10 mouse cellular contexts compared by ENCODE assay signal in genomic region chr16:64899084-64899483, GRCm38 (mm10). TPM values are rescaled to one million over a fixed set of nuclear protein-coding genes. Genes with fewer than 3 reads are reported as not detected.
A peak's percentile ranks its signal among the peaks of the same experiment; 100 is the strongest.
DNase-seq lines count a peak whose midpoint lies in the region; ATAC-seq and TF ChIP-seq lines count a peak whose summit lies in the region.
"Had no signal": no experiment of that assay in that cellular context is flagged by ENCODE, and none has a peak within 500 bp of the region (broad histone marks: within the 10 kb centered on the region; RNA-seq: fewer than 3 reads in every experiment).

No protein-coding gene starts in this region.

- TF ChIP-seq EP300 in liver, embryonic 14.5 days (IDR thresholded peaks at IDR 0.05; ENCODE audit: low read depth): no peak

- ATAC-seq in liver, embryonic 14.5 days (ENCODE audit: insufficient read depth): no peak

- no peak overlapping the region for H3K4me3 ChIP-seq in liver, embryonic 14.5 days (ENCODE audit: insufficient read depth in 1 of 2, low read depth in 2 of 2, low read length in 2 of 2)
- no peak overlapping the region for H3K4me3 ChIP-seq in embryonic facial prominence, embryonic 10.5 days
- H3K4me3 ChIP-seq: limb, embryonic 13.5 days; myocyte had no signal

- no peaks in the 10 kb centered on the region for H3K27me3 ChIP-seq in liver, embryonic 14.5 days (ENCODE audit: control insufficient read depth, insufficient read depth, low read length)
- H3K27me3 ChIP-seq in embryonic facial prominence, embryonic 10.5 days (replicated peaks; ENCODE audit: low read depth, poor library complexity, severe bottlenecking): no peaks in the 10 kb centered on the region
- H3K27me3 ChIP-seq: limb, embryonic 13.5 days had no signal

- H3K4me2 ChIP-seq in liver, embryonic 14.5 days (ENCODE audit: low read depth): no peak overlapping the region
- H3K4me2 ChIP-seq: limb, embryonic 13.5 days had no signal

- TF ChIP-seq CTCF in liver, embryonic 14.5 days (IDR thresholded peaks at IDR 0.05; ENCODE audit: low read depth): peak; percentile 60

- DNase-seq in adrenal gland, adult 2 months: peak; percentile 30
- no peak for DNase-seq in adrenal gland, postnatal 4 days (ENCODE audit: low spot score in 2 of 2)
- no peak for DNase-seq in liver, embryonic 14.5 days (ENCODE audit: low read depth in 3 of 3, low spot score in 3 of 3)
- no peak for DNase-seq in liver
- peak; percentile 26 for DNase-seq in c-Kit-positive CD71-negative TER-119-negative erythroid progenitor cells, embryonic 14.5 days (ENCODE audit: low read depth)
- peak; percentile 30 to 32 for DNase-seq in natural killer cell, adult 2 months (ENCODE audit: low spot score in 2 of 2)
- DNase-seq in frontal cortex, postnatal 36 days (ENCODE audit: low spot score in 2 of 2): no peak
- no peak for DNase-seq in embryonic facial prominence, embryonic 10.5 days (ENCODE audit: low spot score)

- H3K9ac ChIP-seq in liver, embryonic 14.5 days (replicated peaks): no peak overlapping the region
- H3K9ac ChIP-seq: limb, embryonic 13.5 days had no signal

- 35% methylated on average over 2 of the region's 2 CpGs for WGBS in liver, embryonic 14.5 days (ENCODE audit: insufficient replicate concordance)
- 70% methylated on average over 2 of the region's 2 CpGs for WGBS in embryonic facial prominence, embryonic 10.5 days

- no peaks in the 10 kb centered on the region for H3K36me3 ChIP-seq in liver, embryonic 14.5 days (replicated peaks; ENCODE audit: control insufficient read depth, insufficient read depth, low read depth)
- no peaks in the 10 kb centered on the region for H3K36me3 ChIP-seq in embryonic facial prominence, embryonic 10.5 days (replicated peaks)
- H3K36me3 ChIP-seq: limb, embryonic 13.5 days had no signal

- no peak overlapping the region for H3K27ac ChIP-seq in liver, embryonic 14.5 days
- H3K27ac ChIP-seq in embryonic facial prominence, embryonic 10.5 days (replicated peaks): no peak overlapping the region
- H3K27ac ChIP-seq: limb, embryonic 13.5 days had no signal

- H3K4me1 ChIP-seq in liver, embryonic 14.5 days (replicated peaks; ENCODE audit: control insufficient read depth in 2 of 2, insufficient read depth in 2 of 2, low read length in 1 of 2): no peaks in the 10 kb centered on the region
- H3K4me1 ChIP-seq in embryonic facial prominence, embryonic 10.5 days: no peaks in the 10 kb centered on the region
- H3K4me1 ChIP-seq: limb, embryonic 13.5 days had no signal

- H3K9me3 ChIP-seq in liver, embryonic 14.5 days (ENCODE audit: control insufficient read depth, low read length): no peaks in the 10 kb centered on the region
- no peaks in the 10 kb centered on the region for H3K9me3 ChIP-seq in embryonic facial prominence, embryonic 10.5 days
- H3K9me3 ChIP-seq: limb, embryonic 13.5 days had no signal

RNA-seq across cellular contexts. Expression of gene Cggbp1, which starts 47.3 kb away (rescaled TPM):
- total RNA-seq in adrenal gland, adult 2 months (2021): 100 to 1,000 TPM; 122 to 174 TPM
- polyA plus RNA-seq in adrenal gland, adult 2 months (2012; rRNA removed): 4.8 and 6.4 TPM in 2 replicates
- total RNA-seq in adrenal gland, postnatal 4 days (2021): 100 to 1,000 TPM; 132 TPM
- polyA plus RNA-seq in liver, embryonic 14.5 days (2012; rRNA removed): 6.5 and 11.2 TPM in 2 replicates
- 26.0 and 27.8 TPM in 2 replicates for polyA plus RNA-seq in liver, embryonic 14.5 days (2014; fragmentation: Nextera tagmentation; extraction: Ambion mirVana)
- polyA plus RNA-seq in embryonic facial prominence, embryonic 10.5 days (2016; fragmentation: Nextera tagmentation; extraction: Ambion mirVana): 87.4 and 88.4 TPM in 2 replicates

RNA-seq across cellular contexts. Expression of gene Zfp654, which starts 47.6 kb away (rescaled TPM):
- 10 to 100 TPM; 19.0 to 19.1 TPM for total RNA-seq in adrenal gland, adult 2 months (2021)
- 0.48 and 0.65 TPM in 2 replicates for polyA plus RNA-seq in adrenal gland, adult 2 months (2012; rRNA removed)
- total RNA-seq in adrenal gland, postnatal 4 days (2021): 10 to 100 TPM; 21.4 to 21.5 TPM
- polyA plus RNA-seq in liver, embryonic 14.5 days (2012; rRNA removed): 1.4 and 2.4 TPM in 2 replicates
- 3.2 and 3.3 TPM in 2 replicates for polyA plus RNA-seq in liver, embryonic 14.5 days (2014; fragmentation: Nextera tagmentation; extraction: Ambion mirVana)
- polyA plus RNA-seq in embryonic facial prominence, embryonic 10.5 days (2016; fragmentation: Nextera tagmentation; extraction: Ambion mirVana): 5.9 and 6.6 TPM in 2 replicates

Comparison
In these comparisons a context has a peak if more than half of its experiments do, and no peak if none do; other contexts are left out.
1. DNase-seq: peak in adrenal gland, adult 2 months (single experiment), c-Kit-positive CD71-negative TER-119-negative erythroid progenitor cells, embryonic 14.5 days (single experiment) and natural killer cell, adult 2 months (2 of 2); none in adrenal gland, postnatal 4 days (0 of 2), liver, embryonic 14.5 days (0 of 3), liver (single experiment), frontal cortex, postnatal 36 days (0 of 2) and embryonic facial prominence, embryonic 10.5 days (single experiment).